Mouse (Mus musculus) G1E (cell line): ENCODE measurements at regions not wholly inside any gene's neighbourhood (a gene's known extent, or its start where the extent isn't known, plus 50 kb on each side); places are given as distances from the start of the nearest gene placed in this dataset.

Source experiments
- ATAC-seq: 2 replicates; pipeline ENCODE4 v1.8.0; 2016; ENCODE audit warnings: mild to moderate bottlenecking; ENCODE audit not compliant: insufficient number of reproducible peaks, poor library complexity, low FRiP score, severe bottlenecking; ENCODE audit errors: extremely low read depth
- DNase-seq: peaks from one replicate; pipeline ENCODE4 v3.0.0; 2012; ENCODE audit warnings: low spot score
- H3K27me3 ChIP-seq: 2 replicates; pipeline ENCODE4 v1.6.1; 2012; ENCODE audit warnings: mild to moderate bottlenecking, low read length, inconsistent platforms; ENCODE audit not compliant: insufficient read depth
- H3K36me3 ChIP-seq: replicated peaks from 2 replicates; pipeline ENCODE3; 2012; ENCODE audit warnings: mild to moderate bottlenecking, inconsistent platforms
- H3K4me1 ChIP-seq: 2 replicates; pipeline ENCODE4 v1.6.1; 2012; ENCODE audit warnings: low read depth, low read length, inconsistent platforms, mixed read lengths; ENCODE audit not compliant: insufficient read depth
- H3K4me3 ChIP-seq: 2 replicates; pipeline ENCODE4 v1.5.1; 2012; ENCODE audit warnings: low read depth, mild to moderate bottlenecking, inconsistent platforms, low read length, moderate library complexity, mixed read lengths
- H3K9me3 ChIP-seq: replicated peaks from 2 replicates; pipeline ENCODE4 v1.6.1; 2012; ENCODE audit warnings: inconsistent platforms
- CTCF ChIP-seq: IDR thresholded peaks from 2 replicates; pipeline ENCODE4 v1.5.1; 2012; ENCODE audit warnings: low read depth, low read length, inconsistent platforms, mixed read lengths
- GATA1 ChIP-seq: IDR thresholded peaks from 2 replicates; pipeline ENCODE4 v1.6.1; 2012; ENCODE audit warnings: borderline replicate concordance, low read length, inconsistent platforms, mixed read lengths
- GATA2 ChIP-seq: IDR thresholded peaks from 2 replicates; pipeline ENCODE4 v1.6.1; 2012; ENCODE audit warnings: low read depth, low read length, inconsistent platforms, borderline replicate concordance
- POLR2AphosphoS5 ChIP-seq: IDR thresholded peaks from 2 replicates; pipeline ENCODE4 v1.6.1; 2012; ENCODE audit warnings: low read depth, low read length, inconsistent platforms; ENCODE audit not compliant: insufficient replicate concordance
- TAL1 ChIP-seq: conservative IDR thresholded peaks from 2 replicates; pipeline ENCODE4 v1.6.1; 2012; ENCODE audit warnings: low read depth, low read length, inconsistent platforms, mixed read lengths

DNA sequence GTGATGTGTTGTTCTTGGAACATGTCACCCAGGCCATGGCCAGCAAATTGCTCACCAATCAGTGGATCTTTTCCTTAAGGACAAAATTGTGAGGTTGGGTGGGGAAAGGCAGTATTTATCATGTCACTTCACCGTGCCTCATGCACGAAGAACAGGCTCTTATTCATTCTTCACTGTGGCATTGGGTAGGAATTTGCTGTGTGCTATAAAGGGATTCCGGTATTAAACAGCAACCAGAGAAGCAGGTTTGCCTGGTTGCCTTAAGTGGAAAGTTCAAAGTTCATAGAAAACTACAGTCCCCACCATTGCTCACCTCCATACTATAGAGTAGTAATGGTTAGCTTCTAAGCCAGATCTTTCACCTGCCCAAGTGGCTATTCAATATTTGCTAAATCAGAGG lies 270.8 kb downstream of the Pax3 start:
- Histone ChIP-seq H3K27me3 (no peaks in the 10 kb centered on the region), H3K4me1 (no peaks in the 10 kb centered on the region), H3K4me3 (no peak overlapping the region), H3K9me3 (peaks cover 14% of the 10 kb centered on the region), H3K36me3 (no peaks in the 10 kb centered on the region)
- ATAC-seq (no peak), DNase-seq (no peak)
- TF ChIP-seq TAL1: no peak
- TF ChIP-seq GATA1: no peak
- no peak for TF ChIP-seq GATA2
- no peak for TF ChIP-seq CTCF
- no peak for TF ChIP-seq POLR2AphosphoS5

DNA sequence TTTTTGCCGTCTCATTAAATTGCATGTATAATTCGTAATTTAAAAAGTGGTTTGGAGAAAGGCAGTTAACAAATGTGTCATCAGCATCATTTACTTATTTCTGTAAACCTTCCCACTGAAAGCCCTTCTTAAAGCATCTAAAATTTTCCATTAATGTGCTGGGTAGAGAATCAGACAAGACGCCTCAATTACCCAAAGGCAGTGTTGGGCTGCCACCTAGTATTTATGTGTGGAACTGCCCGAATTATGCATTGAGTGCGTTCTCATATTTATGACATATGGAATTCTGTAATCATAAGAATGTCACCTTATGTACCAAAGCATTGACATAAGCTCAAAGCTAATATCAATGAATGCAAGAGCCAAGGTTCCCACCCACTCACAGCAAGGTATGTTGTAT lies 300.7 kb downstream of the Pax3 start:
- Histone ChIP-seq H3K4me3 (no peak overlapping the region), H3K36me3 (no peaks in the 10 kb centered on the region), H3K27me3 (no peaks in the 10 kb centered on the region), H3K9me3 (peaks cover 8% of the 10 kb centered on the region), H3K4me1 (no peaks in the 10 kb centered on the region)
- DNase-seq: no peak
- ATAC-seq: no peak
- TF ChIP-seq POLR2AphosphoS5: no peak
- TF ChIP-seq GATA2: no peak
- TF ChIP-seq TAL1: no peak
- TF ChIP-seq GATA1: no peak
- TF ChIP-seq CTCF: no peak

DNA sequence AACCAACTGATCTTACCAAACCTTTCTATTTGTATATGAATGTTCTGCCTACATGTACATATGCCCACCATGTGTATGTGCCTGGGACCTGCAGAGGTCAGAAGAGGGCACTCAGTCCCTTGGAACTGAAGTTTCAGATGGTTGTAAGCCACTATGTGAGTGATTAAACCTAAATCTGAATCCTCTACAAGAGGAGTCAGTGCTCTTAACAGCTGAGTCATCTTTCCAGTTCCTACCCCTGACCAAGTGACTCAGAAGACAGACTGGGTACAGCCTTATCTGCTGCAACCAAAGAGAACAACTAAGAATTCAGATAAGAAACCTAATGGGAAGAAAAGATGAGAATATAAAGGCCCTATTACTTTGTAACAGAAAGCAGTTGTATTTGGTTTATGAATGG lies 317.9 kb downstream of the Pax3 start:
- ATAC-seq (no peak), DNase-seq (no peak)
- TF ChIP-seq TAL1 (no peak), GATA2 (no peak), CTCF (no peak), GATA1 (no peak), POLR2AphosphoS5 (no peak)
- Histone ChIP-seq H3K27me3 (no peaks in the 10 kb centered on the region), H3K36me3 (no peaks in the 10 kb centered on the region), H3K4me1 (no peaks in the 10 kb centered on the region), H3K9me3 (no peaks in the 10 kb centered on the region), H3K4me3 (no peak overlapping the region)

DNA sequence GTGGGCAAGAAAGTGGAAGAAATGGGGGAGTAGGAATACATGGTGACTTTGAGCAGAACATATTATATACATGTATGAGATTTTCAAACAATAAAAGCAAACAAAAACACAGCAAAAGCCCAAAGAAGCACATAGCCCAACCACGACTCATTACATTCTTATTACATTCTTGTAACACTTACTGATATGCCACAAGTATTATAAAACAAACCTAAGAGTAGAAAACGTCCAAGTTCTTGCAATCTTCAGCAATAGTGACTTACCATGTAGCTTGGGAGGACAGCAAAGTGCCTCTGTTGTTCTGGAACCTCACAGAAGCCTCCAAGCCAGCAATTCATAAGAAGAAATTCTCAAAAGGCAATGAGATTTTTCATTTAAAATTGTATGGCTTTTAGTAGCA lies 326.8 kb downstream of the Pax3 start:
- Histone ChIP-seq H3K4me1 (no peaks in the 10 kb centered on the region), H3K9me3 (peaks cover 11% of the 10 kb centered on the region), H3K4me3 (no peak overlapping the region), H3K36me3 (no peaks in the 10 kb centered on the region), H3K27me3 (no peaks in the 10 kb centered on the region)
- TF ChIP-seq GATA2 (no peak), CTCF (no peak), POLR2AphosphoS5 (no peak), TAL1 (no peak), GATA1 (no peak)
- ATAC-seq (no peak), DNase-seq (no peak)

DNA sequence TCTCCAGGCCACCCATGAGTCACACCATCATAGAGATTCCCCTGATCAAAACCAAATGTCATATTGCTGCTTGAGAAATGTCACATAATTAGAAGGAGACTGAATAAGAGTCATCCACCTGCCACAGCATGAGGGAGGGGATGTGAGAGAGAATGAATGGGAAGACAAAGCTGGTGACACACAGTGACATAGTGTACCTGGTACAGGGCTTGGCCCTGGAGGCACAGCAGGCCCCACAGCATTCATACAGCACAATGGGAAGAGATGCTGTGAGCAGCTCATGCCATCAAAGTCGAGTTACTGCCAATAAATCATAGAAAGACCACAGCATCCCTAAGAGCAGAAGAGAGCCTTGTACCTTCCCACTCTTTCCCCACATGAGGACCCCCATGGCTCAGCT lies 327.8 kb downstream of the Pax3 start:
- Histone ChIP-seq H3K27me3 (no peaks in the 10 kb centered on the region), H3K4me3 (no peak overlapping the region), H3K9me3 (peaks cover 11% of the 10 kb centered on the region), H3K36me3 (no peaks in the 10 kb centered on the region), H3K4me1 (no peaks in the 10 kb centered on the region)
- ATAC-seq (no peak), DNase-seq (no peak)
- no peak for TF ChIP-seq POLR2AphosphoS5
- TF ChIP-seq GATA2: no peak
- no peak for TF ChIP-seq TAL1
- TF ChIP-seq CTCF: no peak
- TF ChIP-seq GATA1: no peak

DNA sequence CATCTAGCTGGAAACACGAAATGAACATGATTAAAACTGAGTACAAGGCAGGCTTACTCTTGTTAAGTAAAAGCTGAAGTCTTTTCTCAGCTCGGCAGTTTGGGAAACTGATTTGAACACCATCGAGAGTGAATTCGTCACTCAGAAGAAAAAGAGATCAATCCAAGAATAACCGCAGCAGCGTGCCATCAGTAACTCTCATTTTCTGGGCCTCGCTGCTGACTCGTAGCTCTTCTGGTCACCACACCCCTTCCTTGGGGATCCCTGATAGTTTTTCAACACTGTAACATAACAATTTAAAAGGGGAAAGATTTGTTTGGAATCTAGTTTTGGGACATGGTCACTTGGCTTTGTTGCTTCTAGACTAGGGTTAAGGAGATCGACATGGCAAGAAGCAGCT lies 337.0 kb downstream of the Pax3 start:
- TF ChIP-seq POLR2AphosphoS5: no peak
- Histone ChIP-seq H3K4me1 (no peaks in the 10 kb centered on the region), H3K9me3 (peaks cover 3% of the 10 kb centered on the region), H3K27me3 (no peaks in the 10 kb centered on the region), H3K36me3 (no peaks in the 10 kb centered on the region), H3K4me3 (no peak overlapping the region)
- DNase-seq (no peak), ATAC-seq (no peak)

DNA sequence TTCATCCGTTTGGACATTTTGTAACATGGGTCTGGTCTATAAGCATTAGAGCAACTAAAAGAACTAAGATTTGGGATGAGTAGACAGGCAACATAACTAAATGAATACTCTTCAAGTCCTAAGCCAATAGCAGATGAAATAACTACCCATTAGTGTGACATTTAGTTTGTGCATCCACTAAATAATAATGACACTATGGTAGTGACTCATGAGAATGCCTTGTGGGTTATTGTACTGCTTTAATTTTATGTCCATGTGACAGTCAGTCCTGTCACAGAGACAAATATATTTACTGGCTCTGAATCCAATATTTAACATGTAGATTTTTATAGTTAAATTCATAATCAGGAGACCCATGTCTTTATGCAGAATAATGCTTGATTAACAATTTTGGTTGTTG lies 339.5 kb upstream of the Epha4 start:
- DNase-seq (no peak), ATAC-seq (no peak)
- Histone ChIP-seq H3K4me1 (no peaks in the 10 kb centered on the region), H3K4me3 (no peak overlapping the region), H3K27me3 (no peaks in the 10 kb centered on the region), H3K9me3 (no peaks in the 10 kb centered on the region), H3K36me3 (no peaks in the 10 kb centered on the region)
- TF ChIP-seq POLR2AphosphoS5 (no peak), CTCF (no peak), GATA1 (no peak), GATA2 (no peak), TAL1 (no peak)
